Mouse (Mus musculus) cerebellum, adult 2 months (tissue): ENCODE results near the gene Siah1b.

Experiments used
- CTCF ChIP-seq: fragments of 200-500 bp; IDR thresholded peaks from 2 replicates; pipeline ENCODE4 v1.5.1; 2011; ENCODE audit warnings: low read depth, mild to moderate bottlenecking, control low read depth, low read length, moderate library complexity, borderline replicate concordance; ENCODE audit not compliant: insufficient read depth
- POLR2A ChIP-seq: fragments of 200-500 bp; IDR thresholded peaks from 2 replicates; pipeline ENCODE4 v1.6.1; 2011; ENCODE audit warnings: low read length, control low read depth, borderline replicate concordance; ENCODE audit not compliant: insufficient read depth

DNA sequence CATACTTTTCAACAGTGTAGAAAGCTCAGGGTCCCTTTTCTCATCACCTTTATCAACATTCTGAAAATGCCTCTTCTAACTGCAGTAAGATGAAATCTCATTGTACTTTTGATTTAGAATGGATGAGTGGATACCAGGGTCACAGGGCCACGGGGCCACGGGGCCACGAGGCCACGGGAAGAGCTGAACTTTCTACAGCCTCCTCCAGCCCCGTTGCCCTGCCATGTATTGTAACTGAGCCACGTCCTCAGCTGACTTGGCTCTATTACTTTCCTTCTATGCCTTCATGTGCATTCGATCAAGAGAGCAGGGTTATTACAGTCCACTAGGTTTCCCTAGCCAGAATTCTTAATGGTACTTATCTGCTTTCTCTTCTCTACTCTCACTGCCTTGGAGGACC, 40.4 kb downstream of the Siah1b start:
- TF ChIP-seq CTCF (no peak), POLR2A (no peak)
